Mouse (Mus musculus) thymus, adult 2 months (tissue): ENCODE data around the gene Ndufa11.

Experiments used
- CTCF ChIP-seq: fragments of 200-500 bp; IDR thresholded peaks from 2 replicates; pipeline ENCODE4 v1.5.1; 2012; ENCODE audit warnings: mild to moderate bottlenecking, control low read depth, low read length, moderate library complexity, borderline replicate concordance; ENCODE audit not compliant: control insufficient read depth, poor library complexity, insufficient read depth; ENCODE audit errors: extremely low read depth
- POLR2A ChIP-seq: fragments of 200-500 bp; IDR thresholded peaks from 2 replicates; pipeline ENCODE4 v1.6.1; 2012; ENCODE audit warnings: mild to moderate bottlenecking, low read length, control low read depth, moderate library complexity; ENCODE audit not compliant: control insufficient read depth, poor library complexity, insufficient read depth; ENCODE audit errors: extremely low read depth

DNA sequence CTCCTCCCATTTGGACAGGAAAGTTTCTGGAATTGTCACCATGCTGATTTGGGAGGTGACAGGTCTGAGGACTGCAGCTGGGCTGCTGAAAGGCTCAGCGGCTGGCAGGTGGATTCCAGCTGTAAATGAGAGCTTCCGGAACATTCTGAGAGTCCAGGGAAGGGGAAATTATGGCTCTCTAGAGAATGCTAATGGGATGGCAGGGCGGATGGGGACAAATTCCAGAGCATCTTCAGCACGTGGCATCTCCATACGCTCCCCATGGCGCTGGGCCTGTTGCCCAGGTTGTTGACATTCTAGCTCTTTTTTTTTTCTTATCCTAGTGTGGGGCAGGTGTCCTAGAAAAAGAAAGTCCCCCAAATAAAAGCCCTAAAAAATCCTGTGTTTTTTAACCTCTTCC lies 11.6 kb downstream of the Ndufa11 start:
- no peak for TF ChIP-seq CTCF
- no peak for TF ChIP-seq POLR2A
